Mouse (Mus musculus): ENCODE results near the gene Mecom.

- TF ChIP-seq CTCF (conservative IDR thresholded peaks at IDR 0.05; ENCODE audit: low read length) (no peak), NANOG (IDR thresholded peaks at IDR 0.05; ENCODE audit: borderline replicate concordance, low read length) (no peak), POU5F1 (IDR thresholded peaks at IDR 0.05; ENCODE audit: borderline replicate concordance, low read length) (no peak)
Measured at GRCm38 (mm10) chr3:30243776-30244275, 304.0 kb downstream of the Mecom start.

Data from E14TG2a.4 (cell line).